Comparison of ENCODE assay signal across 12 mouse cellular contexts in genomic region chr9:77537357-77537756, GRCm38 (mm10). TPM values are rescaled to one million over a fixed set of nuclear protein-coding genes. Genes with fewer than 3 reads are reported as not detected.
DNase-seq lines count a peak whose midpoint lies in the region; ATAC-seq lines count a peak whose summit lies in the region.
"Had no signal": no experiment of that assay in that cellular context is flagged by ENCODE, and none has a peak within 500 bp of the region (broad histone marks: within the 10 kb centered on the region; RNA-seq: fewer than 3 reads in every experiment).

No protein-coding gene starts in this region.

- DNase-seq in heart, adult 11 months, result peak; percentile 78
- no peak for DNase-seq in heart, adult 18-20 months
- peak; percentile 69 for DNase-seq in 416B (ENCODE audit: low read depth)
- no peak for DNase-seq in frontal cortex, adult 2 months (ENCODE audit: extremely low spot score in 1 of 2, low spot score in 1 of 2)
- no peak for DNase-seq in cerebellum, postnatal 10 days
- DNase-seq in right cerebral cortex, postnatal 25 days, result no peak
- DNase-seq: adrenal gland, postnatal 36 days; cerebellum, adult 2 months; heart, postnatal 10 days had no signal

- ATAC-seq in hematopoietic stem cell, adult 5-6 weeks (replicated peaks in 1 of 2; ENCODE audit: insufficient read depth in 1 of 2, low FRiP score in 2 of 2, low TSS enrichment in 1 of 2, low read depth in 1 of 2, poor library complexity in 2 of 2, severe bottlenecking in 2 of 2), result peak; percentile 42 to 54; a peak in 2 of 4 replicates
- peak; percentile 46 for ATAC-seq in megakaryocyte-erythroid progenitor cell, adult 5-6 weeks (replicated peaks; ENCODE audit: low FRiP score, low TSS enrichment, poor library complexity, severe bottlenecking)
- ATAC-seq: liver, embryonic 12.5 days had no signal

RNA-seq across cellular contexts. Expression of gene Lrrc1, which starts 7.3 kb away (rescaled TPM):
- 10 to 100 TPM; 14.3 to 16.9 TPM for total RNA-seq in heart, adult 18-20 months (2021)
- 24.4 and 30.0 TPM in 2 replicates for total RNA-seq in hematopoietic stem cell, adult 5-6 weeks (2017)
- 15.2 and 19.6 TPM in 2 replicates for total RNA-seq in megakaryocyte-erythroid progenitor cell, adult 5-6 weeks (2014; fragmentation: Nextera tagmentation)
- total RNA-seq in megakaryocyte-erythroid progenitor cell, adult 5-6 weeks (2017), result 11.0 and 12.1 TPM in 2 replicates
- 20.0 and 20.6 TPM in 2 replicates for polyA plus RNA-seq in frontal cortex, adult 2 months (2012; rRNA removed)

Comparison
In these comparisons a context has a peak if more than half of its experiments do, and no peak if none do; other contexts are left out.
1. DNase-seq: peak in heart, adult 11 months (single experiment) and 416B (single experiment); none in heart, adult 18-20 months (0 of 2), frontal cortex, adult 2 months (0 of 2), cerebellum, postnatal 10 days (0 of 2) and right cerebral cortex, postnatal 25 days (single experiment).